ENCODE assay signal across 33 mouse cellular contexts in the genomic region with DNA sequence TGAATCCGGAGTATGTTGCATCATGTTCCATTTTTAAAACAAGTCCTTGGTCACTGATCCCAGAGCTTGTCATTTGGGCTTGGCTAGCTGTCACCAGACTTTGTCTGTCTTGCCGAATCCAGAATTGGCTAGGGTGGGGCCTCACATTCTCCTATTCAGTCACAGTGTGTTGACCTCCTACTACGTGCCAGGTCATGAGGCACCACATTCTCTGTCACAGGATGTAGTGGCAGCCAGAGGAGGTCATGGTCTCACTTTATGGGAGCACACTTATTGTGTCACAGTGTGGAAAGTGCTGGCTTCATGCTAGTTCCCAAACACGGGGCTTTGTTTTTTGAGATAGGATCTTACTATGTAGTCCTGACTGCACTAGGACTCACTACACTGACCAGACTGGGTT. TPM values are rescaled to one million over a fixed set of nuclear protein-coding genes. Genes with fewer than 3 reads are reported as not detected.
"Had no signal": no experiment of that assay in that cellular context is flagged by ENCODE, and none has a peak within 500 bp of the region (broad histone marks: within the 10 kb centered on the region; RNA-seq: fewer than 3 reads in every experiment).

No protein-coding gene starts in this region.

- H3K27ac ChIP-seq: hindbrain, embryonic 13.5 days; hindbrain, embryonic 15.5 days; hindbrain, postnatal 0 days; kidney, embryonic 15.5 days; kidney, postnatal 0 days; limb, embryonic 13.5 days; limb, embryonic 15.5 days; liver, embryonic 14.5 days had no signal

- DNase-seq: gastrocnemius, postnatal 10 days; gastrocnemius, postnatal 36 days; heart, postnatal 14 days; heart, postnatal 36 days; kidney, adult 11 months; kidney, adult 2 months; kidney, adult 9 months; kidney, postnatal 14 days; kidney, postnatal 36 days; layer of hippocampus, adult 9-11 months; layer of hippocampus, postnatal 36 days; left cerebral cortex, postnatal 4 days; lung, adult 18-20 months had no signal

- H3K36me3 ChIP-seq: heart, embryonic 15.5 days; hindbrain, embryonic 15.5 days; limb, embryonic 15.5 days had no signal

- ATAC-seq: hindbrain, postnatal 0 days; intestine, embryonic 16.5 days had no signal

- H3K27me3 ChIP-seq: heart, embryonic 13.5 days; heart, embryonic 15.5 days; hindbrain, embryonic 13.5 days; hindbrain, embryonic 15.5 days; kidney, embryonic 15.5 days; limb, embryonic 13.5 days; limb, embryonic 15.5 days had no signal

- H3K4me2 ChIP-seq: heart, embryonic 13.5 days; heart, embryonic 15.5 days; hindbrain, embryonic 13.5 days; hindbrain, embryonic 15.5 days; kidney, embryonic 15.5 days; limb, embryonic 13.5 days; limb, embryonic 15.5 days; liver, embryonic 11.5 days had no signal

- H3K9me3 ChIP-seq: heart, embryonic 13.5 days; heart, embryonic 15.5 days; hindbrain, embryonic 13.5 days; hindbrain, embryonic 15.5 days; kidney, embryonic 15.5 days; limb, embryonic 13.5 days; limb, embryonic 15.5 days had no signal

- H3K4me3 ChIP-seq: heart, embryonic 13.5 days; heart, embryonic 15.5 days; hindbrain, embryonic 13.5 days; hindbrain, embryonic 15.5 days; kidney, embryonic 15.5 days; limb, embryonic 13.5 days; limb, embryonic 15.5 days had no signal

- H3K9ac ChIP-seq: heart, embryonic 13.5 days; heart, embryonic 15.5 days; hindbrain, embryonic 13.5 days; hindbrain, embryonic 15.5 days; kidney, embryonic 15.5 days; limb, embryonic 13.5 days; limb, embryonic 15.5 days; liver, embryonic 14.5 days had no signal

- H3K4me1 ChIP-seq: hindbrain, embryonic 15.5 days had no signal

RNA-seq across cellular contexts. Expression of a gene that starts 3.6 kb away (rescaled TPM):
- total RNA-seq: gastrocnemius, postnatal 36 days; heart, postnatal 14 days; hematopoietic stem cell, adult 5-6 weeks; hindbrain, postnatal 0 days; layer of hippocampus, adult 18-20 months; layer of hippocampus, adult 8-10 months; layer of hippocampus, postnatal 14 days; layer of hippocampus, postnatal 36 days; left cerebral cortex, adult 18-20 months; left cerebral cortex, adult 8-10 months; left cerebral cortex, postnatal 10 days; left cerebral cortex, postnatal 25 days; left cerebral cortex, postnatal 4 days had no signal
